24 mouse cellular contexts compared by ENCODE assay signal in genomic region chr10:88783941-88784340, GRCm38 (mm10). TPM values are rescaled to one million over a fixed set of nuclear protein-coding genes. Genes with fewer than 3 reads are reported as not detected.
DNase-seq lines count a peak whose midpoint lies in the region; ATAC-seq lines count a peak whose summit lies in the region.
"Had no signal": no experiment of that assay in that cellular context is flagged by ENCODE, and none has a peak within 500 bp of the region (broad histone marks: within the 10 kb centered on the region; RNA-seq: fewer than 3 reads in every experiment).

No protein-coding gene starts in this region.

- no peak for ATAC-seq in kidney, embryonic 14.5 days (ENCODE audit: low FRiP score, low TSS enrichment)
- ATAC-seq in kidney, embryonic 16.5 days (ENCODE audit: low FRiP score, low TSS enrichment) = peak; percentile 70; the same call in 1 of the 2 replicates
- ATAC-seq: forebrain, embryonic 15.5 days; hindbrain, embryonic 16.5 days had no signal

- WGBS in kidney, embryonic 14.5 days = 85% methylated on average over 5 of the region's 5 CpGs
- 90% methylated on average over 5 of the region's 5 CpGs for WGBS in kidney, embryonic 16.5 days

- no peaks in the 10 kb centered on the region for H3K27me3 ChIP-seq in kidney, embryonic 14.5 days (ENCODE audit: control insufficient read depth, insufficient read depth, low read length)
- H3K27me3 ChIP-seq in kidney, embryonic 16.5 days (ENCODE audit: insufficient read depth, low read length) = no peaks in the 10 kb centered on the region
- H3K27me3 ChIP-seq: embryonic facial prominence, embryonic 13.5 days; forebrain, embryonic 15.5 days; heart, embryonic 15.5 days; limb, embryonic 15.5 days; megakaryocyte, embryonic 14.5 days had no signal

- H3K27ac ChIP-seq in kidney, embryonic 14.5 days (ENCODE audit: low read depth, low read length) = no peak overlapping the region
- H3K27ac ChIP-seq in kidney, embryonic 16.5 days (ENCODE audit: low read length) = 0 out of 2 replicates have a peak overlapping the region, but pooled peaks have one; percentile 59
- H3K27ac ChIP-seq: embryonic facial prominence, embryonic 13.5 days; forebrain, embryonic 10.5 days; forebrain, embryonic 15.5 days; heart, embryonic 15.5 days; limb, embryonic 10.5 days; limb, embryonic 15.5 days had no signal

- H3K9me3 ChIP-seq in kidney, embryonic 14.5 days (ENCODE audit: control insufficient read depth, low read length) = no peaks in the 10 kb centered on the region
- H3K9me3 ChIP-seq in kidney, embryonic 16.5 days (ENCODE audit: low read length) = no peaks in the 10 kb centered on the region
- H3K9me3 ChIP-seq: embryonic facial prominence, embryonic 13.5 days; forebrain, embryonic 10.5 days; forebrain, embryonic 15.5 days; G1E; heart, embryonic 15.5 days; limb, embryonic 10.5 days; limb, embryonic 15.5 days; megakaryocyte, embryonic 14.5 days had no signal

- no peaks in the 10 kb centered on the region for H3K4me1 ChIP-seq in kidney, embryonic 14.5 days (ENCODE audit: control insufficient read depth, insufficient read depth, low read length)
- H3K4me1 ChIP-seq in kidney, embryonic 16.5 days (ENCODE audit: insufficient read depth, low read length) = no peaks in the 10 kb centered on the region
- H3K4me1 ChIP-seq: embryonic facial prominence, embryonic 13.5 days; forebrain, embryonic 10.5 days; forebrain, embryonic 15.5 days; heart, embryonic 15.5 days; limb, embryonic 10.5 days; limb, embryonic 15.5 days had no signal

- no peak overlapping the region for H3K4me3 ChIP-seq in kidney, embryonic 14.5 days (ENCODE audit: low read length)
- no peak overlapping the region for H3K4me3 ChIP-seq in kidney, embryonic 16.5 days (ENCODE audit: low read length)
- H3K4me3 ChIP-seq: embryonic facial prominence, embryonic 13.5 days; forebrain, embryonic 10.5 days; forebrain, embryonic 15.5 days; heart, embryonic 15.5 days; limb, embryonic 10.5 days; limb, embryonic 15.5 days; megakaryocyte, embryonic 14.5 days had no signal

- H3K9ac ChIP-seq in kidney, embryonic 14.5 days (ENCODE audit: low read depth, low read length) = no peak overlapping the region
- H3K9ac ChIP-seq in kidney, embryonic 16.5 days (replicated peaks; ENCODE audit: low read length) = no peak overlapping the region
- H3K9ac ChIP-seq: embryonic facial prominence, embryonic 13.5 days; forebrain, embryonic 15.5 days; heart, embryonic 15.5 days; limb, embryonic 15.5 days had no signal

- H3K36me3 ChIP-seq in kidney, embryonic 14.5 days (ENCODE audit: control insufficient read depth, insufficient read depth, low read length) = peaks cover 42% of the 10 kb centered on the region
- peaks cover 22% of the 10 kb centered on the region for H3K36me3 ChIP-seq in kidney, embryonic 16.5 days (ENCODE audit: insufficient read depth, low read length)

- peak; percentile 66 for DNase-seq in kidney, adult 11 months
- peak; percentile 10 for DNase-seq in kidney, adult 18-20 months
- DNase-seq in kidney, postnatal 36 days = peak; percentile 50 to 70
- DNase-seq in gastrocnemius, postnatal 14 days = no peak
- no peak for DNase-seq in layer of hippocampus, adult 9-10 months (ENCODE audit: low spot score)
- DNase-seq: adrenal gland, postnatal 10 days; cerebellum, adult 9-10 months; embryo, embryonic 11 days; layer of hippocampus, postnatal 36 days; lung, postnatal 4 days; midbrain, embryonic 14.5 days; thymus, adult 2 months; thymus, postnatal 4 days had no signal

- intact Hi-C loops in gastrocnemius, postnatal 14 days (cut with DNase I; ENCODE audit: low total_unique reads) = no loop called here

- H3K4me2 ChIP-seq in kidney, embryonic 14.5 days (replicated peaks; ENCODE audit: low read depth, low read length) = no peak overlapping the region
- H3K4me2 ChIP-seq in kidney, embryonic 16.5 days (replicated peaks; ENCODE audit: low read depth, low read length) = no peak overlapping the region
- H3K4me2 ChIP-seq: embryonic facial prominence, embryonic 13.5 days; forebrain, embryonic 15.5 days; heart, embryonic 15.5 days; limb, embryonic 15.5 days had no signal

RNA-seq across cellular contexts. Expression of gene Utp20, which starts 42.7 kb away (rescaled TPM):
- 20.4 and 29.9 TPM in 2 replicates for polyA plus RNA-seq in kidney, embryonic 14.5 days (2014; fragmentation: Nextera tagmentation; extraction: Ambion mirVana)
- 16.8 and 18.7 TPM in 2 replicates for polyA plus RNA-seq in kidney, embryonic 16.5 days (2015; fragmentation: Nextera tagmentation; extraction: Ambion mirVana)
- total RNA-seq in gastrocnemius, postnatal 14 days (2021) = 1 to 10 TPM; 8.2 to 9.2 TPM

RNA-seq across cellular contexts. Expression of gene Arl1, which starts 53.3 kb away (rescaled TPM):
- 172 and 186 TPM in 2 replicates for polyA plus RNA-seq in kidney, embryonic 14.5 days (2014; fragmentation: Nextera tagmentation; extraction: Ambion mirVana)
- polyA plus RNA-seq in kidney, embryonic 16.5 days (2015; fragmentation: Nextera tagmentation; extraction: Ambion mirVana) = 197 and 206 TPM in 2 replicates
- 10 to 100 TPM; 70.9 to 77.0 TPM for total RNA-seq in gastrocnemius, postnatal 14 days (2021)

Comparison
In these comparisons a context has a peak if more than half of its experiments do, and no peak if none do; other contexts are left out.
1. DNase-seq: peak in kidney, adult 11 months (single experiment), kidney, adult 18-20 months (single experiment) and kidney, postnatal 36 days (2 of 2); none in gastrocnemius, postnatal 14 days (single experiment) and layer of hippocampus, adult 9-10 months (single experiment).